Mouse (Mus musculus): ENCODE results near the gene Loxl4. TPM values are rescaled to one million over a fixed set of nuclear protein-coding genes. Genes with fewer than 3 reads are reported as not detected.
A peak's percentile ranks its signal among the peaks of the same experiment; 100 is the strongest.

Loxl4 gene
- polyA plus RNA-seq, 1 experiment from 2014 or later: 0.55 TPM

DNA sequence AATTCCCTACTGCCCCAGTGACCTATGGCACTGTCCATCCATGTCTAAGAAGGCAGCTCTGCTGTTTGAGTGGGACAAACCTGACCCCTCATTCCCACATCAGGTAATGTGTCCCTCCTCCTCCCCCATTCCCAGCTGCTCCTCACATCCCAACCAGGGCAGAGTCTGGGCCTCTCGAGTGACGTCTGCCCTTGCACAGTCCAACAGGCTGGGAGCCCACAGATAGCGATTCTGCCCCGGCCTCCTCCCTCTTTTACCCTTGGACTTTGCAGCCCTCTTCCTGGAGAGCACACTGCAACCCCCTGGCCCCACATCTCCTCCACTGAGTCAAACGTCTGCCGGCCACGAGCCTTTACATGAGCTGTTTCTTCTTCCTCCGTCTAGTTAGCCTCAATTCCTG lies 10.0 kb downstream of the Loxl4 start:
- WGBS: 79% methylated on average over 8 of the region's 8 CpGs
- Histone ChIP-seq H3K9ac (no peak overlapping the region), H3K27me3 (no peaks in the 10 kb centered on the region), H3K36me3 (no peaks in the 10 kb centered on the region), H3K4me2 (replicated peaks) (no peak overlapping the region), H3K4me3 (no peak overlapping the region), H3K9me3 (no peaks in the 10 kb centered on the region), H3K4me1 (no peaks in the 10 kb centered on the region), H3K27ac (no peak overlapping the region)
- no peak for ATAC-seq (ENCODE audit: insufficient number of reproducible peaks, insufficient read depth, low FRiP score, low TSS enrichment)

DNA sequence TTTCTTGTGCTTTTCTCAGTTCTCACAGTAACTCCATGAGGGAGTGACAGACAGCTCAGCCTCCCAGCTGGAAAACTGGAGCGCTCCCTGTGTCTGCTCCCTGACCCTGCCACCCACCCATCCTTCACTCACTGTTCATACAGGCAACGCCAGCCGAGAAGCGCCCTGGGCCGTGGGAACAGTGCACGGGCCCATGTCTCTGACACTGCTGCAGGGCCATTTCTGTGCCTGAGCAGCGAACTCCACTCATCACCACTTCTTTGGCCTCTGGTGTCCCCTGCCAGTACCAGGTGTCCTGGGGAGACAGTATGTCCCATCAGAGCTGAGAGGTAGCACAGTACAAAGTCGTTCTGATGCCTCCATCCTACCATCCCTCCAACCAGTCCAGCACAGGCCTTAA lies 10.6 kb downstream of the Loxl4 start:
- H3K27me3 ChIP-seq: no peaks in the 10 kb centered on the region
- no peak overlapping the region for H3K9ac ChIP-seq
- H3K4me1 ChIP-seq: no peaks in the 10 kb centered on the region
- H3K4me3 ChIP-seq: no peak overlapping the region
- H3K4me2 ChIP-seq (replicated peaks): no peak overlapping the region
- 71% methylated on average over 8 of the region's 8 CpGs for WGBS
- no peaks in the 10 kb centered on the region for H3K36me3 ChIP-seq
- 0 out of 2 replicates have a peak, but pooled peaks have one; percentile 32 for ATAC-seq (ENCODE audit: insufficient number of reproducible peaks, insufficient read depth, low FRiP score, low TSS enrichment)
- H3K27ac ChIP-seq: no peak overlapping the region
- no peaks in the 10 kb centered on the region for H3K9me3 ChIP-seq

DNA sequence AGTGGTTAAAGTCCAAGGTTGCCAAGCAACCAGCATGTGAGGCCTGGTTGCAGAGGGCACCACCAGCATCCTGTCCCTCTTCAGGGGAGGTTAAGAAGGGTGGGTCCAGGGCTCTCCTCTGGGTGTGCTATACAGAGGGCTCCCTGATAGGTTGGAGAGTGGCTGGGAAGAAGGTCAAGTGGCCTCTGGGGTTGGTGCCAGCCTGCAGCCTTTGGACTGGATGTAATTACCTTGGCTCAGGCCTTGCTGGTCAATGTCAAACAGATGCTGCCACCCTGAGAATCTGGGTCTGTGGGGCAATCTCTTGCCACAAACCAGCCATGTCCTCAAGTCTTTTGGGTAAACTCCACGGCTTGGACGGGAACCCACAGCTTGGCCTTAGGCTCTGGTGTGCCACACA lies 11.2 kb downstream of the Loxl4 start:
- no peaks in the 10 kb centered on the region for H3K4me1 ChIP-seq
- no peak for ATAC-seq (ENCODE audit: insufficient number of reproducible peaks, insufficient read depth, low FRiP score, low TSS enrichment)
- H3K4me2 ChIP-seq (replicated peaks): no peak overlapping the region
- 78% methylated on average over 2 of the region's 2 CpGs for WGBS
- H3K27ac ChIP-seq: no peak overlapping the region
- no peak overlapping the region for H3K9ac ChIP-seq
- H3K36me3 ChIP-seq: no peaks in the 10 kb centered on the region
- no peak overlapping the region for H3K4me3 ChIP-seq
- no peaks in the 10 kb centered on the region for H3K9me3 ChIP-seq
- no peaks in the 10 kb centered on the region for H3K27me3 ChIP-seq

DNA sequence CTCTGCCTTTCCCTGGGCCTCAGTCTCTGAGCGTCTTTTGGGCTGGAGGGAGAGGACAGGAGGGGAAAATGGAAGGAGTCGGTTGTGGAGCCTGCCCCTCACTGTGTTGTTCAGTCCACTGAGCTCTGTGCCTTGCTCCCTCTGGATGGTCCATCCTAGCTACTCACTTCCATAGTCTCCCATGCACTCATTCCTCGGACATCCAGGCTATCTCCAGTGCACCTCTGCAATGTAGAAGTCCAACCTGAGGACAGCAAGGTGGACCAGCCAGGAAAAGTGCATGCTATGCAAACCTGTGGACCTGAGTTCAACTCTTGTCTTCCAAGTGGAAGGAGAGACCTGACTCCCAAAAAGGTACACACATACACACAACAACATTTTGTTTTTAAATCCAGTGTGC lies 12.0 kb downstream of the Loxl4 start:
- Histone ChIP-seq H3K27ac (no peak overlapping the region), H3K9ac (no peak overlapping the region), H3K36me3 (0 out of 2 replicates have a peak, but pooled peaks cover 3% of the 10 kb centered on the region), H3K4me3 (no peak overlapping the region), H3K9me3 (no peaks in the 10 kb centered on the region), H3K4me2 (replicated peaks) (no peak overlapping the region), H3K4me1 (no peaks in the 10 kb centered on the region), H3K27me3 (no peaks in the 10 kb centered on the region)
- no peak for ATAC-seq (ENCODE audit: insufficient number of reproducible peaks, insufficient read depth, low FRiP score, low TSS enrichment)
- 66% methylated on average over 3 of the region's 3 CpGs for WGBS

DNA sequence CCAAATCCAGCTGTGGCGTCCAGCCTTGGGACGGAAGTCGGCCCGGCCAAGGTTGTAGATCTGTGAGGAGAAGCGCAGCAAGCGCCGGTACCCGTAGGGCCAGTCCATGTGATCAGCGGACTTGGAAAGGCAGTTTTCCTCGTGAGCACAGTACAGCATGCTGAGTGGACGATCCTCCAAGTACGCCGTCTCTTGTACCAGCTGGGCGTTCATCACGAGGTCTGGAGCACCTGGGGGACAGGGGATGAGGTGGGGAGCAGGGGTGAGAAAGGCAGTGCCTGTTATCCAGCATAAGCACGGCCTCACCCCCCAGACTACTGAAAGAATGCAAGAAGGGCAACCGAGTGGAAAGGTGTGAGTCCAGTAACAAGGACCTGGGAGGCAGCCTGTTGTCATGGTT lies 12.7 kb downstream of the Loxl4 start:
- Histone ChIP-seq H3K27ac (no peak overlapping the region), H3K4me2 (replicated peaks) (no peak overlapping the region), H3K4me1 (no peaks in the 10 kb centered on the region), H3K9ac (no peak overlapping the region), H3K4me3 (no peak overlapping the region), H3K27me3 (no peaks in the 10 kb centered on the region), H3K9me3 (no peaks in the 10 kb centered on the region), H3K36me3 (0 out of 2 replicates have a peak, but pooled peaks cover 3% of the 10 kb centered on the region)
- 83% methylated on average over 17 of the region's 17 CpGs for WGBS
- ATAC-seq (ENCODE audit: insufficient number of reproducible peaks, insufficient read depth, low FRiP score, low TSS enrichment): no peak

DNA sequence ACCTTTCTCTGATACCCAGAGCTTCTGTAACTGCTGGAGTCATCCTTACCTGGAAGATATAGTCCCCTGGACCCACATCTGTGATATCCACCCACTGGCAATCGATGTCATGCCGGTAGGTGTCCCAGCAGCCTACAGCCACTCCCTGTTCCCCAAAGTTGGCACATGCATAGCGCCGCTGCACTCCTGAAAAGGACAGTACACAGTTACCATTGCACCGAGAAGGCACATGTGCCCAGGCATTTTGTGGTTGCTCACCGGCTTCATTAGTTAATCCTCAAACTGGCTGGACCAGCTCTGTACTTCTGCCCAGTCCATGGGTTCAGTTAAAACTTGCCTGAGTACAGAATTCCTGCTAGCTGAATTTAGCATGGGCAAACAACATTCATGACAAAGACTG lies 14.7 kb downstream of the Loxl4 start:
- 92% methylated on average over 6 of the region's 6 CpGs for WGBS
- no peaks in the 10 kb centered on the region for H3K4me1 ChIP-seq
- peaks cover 3% of the 10 kb centered on the region; the same call in 1 of the 2 replicates for H3K36me3 ChIP-seq
- no peak for ATAC-seq (ENCODE audit: insufficient number of reproducible peaks, insufficient read depth, low FRiP score, low TSS enrichment)
- H3K27ac ChIP-seq: no peak overlapping the region
- no peak overlapping the region for H3K4me3 ChIP-seq
- no peaks in the 10 kb centered on the region for H3K9me3 ChIP-seq
- H3K9ac ChIP-seq: no peak overlapping the region
- H3K4me2 ChIP-seq (replicated peaks): no peak overlapping the region
- no peaks in the 10 kb centered on the region for H3K27me3 ChIP-seq

DNA sequence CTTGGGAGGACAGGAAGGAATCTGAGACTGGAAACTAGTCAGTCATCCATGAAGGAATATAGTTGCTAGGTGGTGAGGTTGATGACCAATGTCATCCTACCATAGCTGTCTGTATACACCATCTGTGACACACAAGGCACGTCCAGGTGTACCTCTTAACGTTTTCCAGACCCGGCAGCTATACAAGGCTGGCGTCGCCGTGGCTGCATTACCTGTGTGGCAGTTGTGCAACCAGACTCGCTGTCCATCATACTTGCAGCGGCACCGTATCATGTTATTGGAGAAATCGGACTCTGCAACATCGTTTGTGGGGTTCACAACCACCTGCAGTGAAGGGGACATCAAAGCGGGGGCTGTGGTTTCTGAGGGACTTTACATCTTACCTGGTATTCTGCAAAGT lies 15.3 kb downstream of the Loxl4 start:
- Histone ChIP-seq H3K4me3 (no peak overlapping the region), H3K36me3 (peaks cover 3% of the 10 kb centered on the region; the same call in 1 of the 2 replicates), H3K27ac (no peak overlapping the region), H3K4me2 (replicated peaks) (no peak overlapping the region), H3K27me3 (no peaks in the 10 kb centered on the region), H3K4me1 (no peaks in the 10 kb centered on the region), H3K9ac (no peak overlapping the region), H3K9me3 (no peaks in the 10 kb centered on the region)
- 93% methylated on average over 12 of the region's 12 CpGs for WGBS
- no peak for ATAC-seq (ENCODE audit: insufficient number of reproducible peaks, insufficient read depth, low FRiP score, low TSS enrichment)

DNA sequence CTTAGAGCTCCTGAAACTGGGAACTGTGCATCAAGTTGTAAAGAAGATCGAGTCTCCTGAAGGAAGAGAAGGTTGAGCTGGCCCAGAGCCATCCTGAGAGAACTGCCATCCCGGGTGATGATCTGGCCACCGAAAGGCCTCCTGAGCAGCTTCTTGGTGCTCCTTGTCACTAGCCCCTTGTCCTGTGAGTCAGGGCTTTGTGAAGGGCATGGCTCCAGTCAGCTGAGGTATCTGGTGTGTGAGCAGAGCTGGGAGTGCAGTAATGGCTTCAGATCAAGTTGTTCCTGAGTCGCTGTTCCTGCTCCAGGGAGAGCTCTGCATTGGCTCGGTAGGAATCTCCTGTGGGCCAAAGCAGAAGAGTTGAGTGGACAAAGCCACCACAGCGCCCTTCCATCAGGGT lies 17.5 kb downstream of the Loxl4 start:
- Histone ChIP-seq H3K9me3 (no peaks in the 10 kb centered on the region), H3K36me3 (peaks cover 15% of the 10 kb centered on the region; the same call in 1 of the 2 replicates), H3K27ac (no peak overlapping the region), H3K4me3 (no peak overlapping the region), H3K4me2 (replicated peaks) (no peak overlapping the region), H3K27me3 (no peaks in the 10 kb centered on the region), H3K9ac (no peak overlapping the region), H3K4me1 (no peaks in the 10 kb centered on the region)
- WGBS: 90% methylated on average over 6 of the region's 6 CpGs
- ATAC-seq (ENCODE audit: insufficient number of reproducible peaks, insufficient read depth, low FRiP score, low TSS enrichment): no peak

DNA sequence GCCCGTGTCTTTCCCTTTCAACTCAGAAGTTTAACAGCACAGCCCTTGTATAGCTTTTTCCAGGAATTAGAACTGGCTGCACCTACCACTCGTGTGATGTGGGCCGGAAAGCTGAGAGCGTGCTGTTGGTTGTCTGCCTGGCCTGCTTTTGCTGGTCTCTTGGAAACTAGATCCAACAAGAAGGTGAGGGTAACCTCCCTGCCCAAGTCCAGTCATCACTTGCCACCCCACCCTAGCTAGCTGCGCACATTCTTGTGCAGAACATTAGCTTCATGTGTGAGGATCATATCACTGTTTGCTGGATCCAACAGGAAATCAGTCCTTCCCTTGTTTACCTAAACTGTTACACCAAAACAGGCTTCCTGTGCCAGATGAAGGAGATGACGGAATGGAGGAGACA lies 19.2 kb downstream of the Loxl4 start:
- 85% methylated on average over 6 of the region's 6 CpGs for WGBS
- no peaks in the 10 kb centered on the region for H3K9me3 ChIP-seq
- H3K4me3 ChIP-seq: no peak overlapping the region
- no peaks in the 10 kb centered on the region for H3K27me3 ChIP-seq
- no peak overlapping the region for H3K27ac ChIP-seq
- H3K36me3 ChIP-seq: peaks cover 15% of the 10 kb centered on the region; the same call in 1 of the 2 replicates
- H3K4me1 ChIP-seq: no peaks in the 10 kb centered on the region
- no peak overlapping the region for H3K9ac ChIP-seq
- no peak overlapping the region for H3K4me2 ChIP-seq (replicated peaks)
- no peak for ATAC-seq (ENCODE audit: insufficient number of reproducible peaks, insufficient read depth, low FRiP score, low TSS enrichment)

DNA sequence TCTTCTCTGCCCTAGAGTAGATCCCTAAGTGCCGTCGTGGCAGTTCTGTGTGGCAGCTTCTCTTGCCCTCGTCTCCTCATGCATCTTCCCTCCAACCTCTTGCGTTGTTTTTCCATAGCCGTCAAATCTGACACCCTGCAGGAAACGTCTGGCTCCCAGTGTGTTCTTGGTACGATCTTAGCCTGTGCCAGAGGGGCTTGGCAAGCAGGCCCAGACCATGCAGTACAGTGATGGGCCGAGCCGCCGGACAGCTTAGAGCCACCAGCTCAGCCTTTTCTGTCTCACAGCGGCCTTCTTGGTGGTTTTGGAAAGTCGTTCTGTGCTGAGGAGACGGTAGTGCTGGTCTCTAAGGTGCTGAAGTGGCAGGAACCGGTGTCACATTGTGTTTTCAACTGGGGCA lies 21.1 kb downstream of the Loxl4 start:
- ATAC-seq (ENCODE audit: insufficient number of reproducible peaks, insufficient read depth, low FRiP score, low TSS enrichment): no peak
- Histone ChIP-seq H3K27me3 (no peaks in the 10 kb centered on the region), H3K4me1 (no peaks in the 10 kb centered on the region), H3K27ac (no peak overlapping the region), H3K9ac (no peak overlapping the region), H3K4me3 (no peak overlapping the region), H3K36me3 (peaks cover 15% of the 10 kb centered on the region; the same call in 1 of the 2 replicates), H3K4me2 (replicated peaks) (no peak overlapping the region), H3K9me3 (no peaks in the 10 kb centered on the region)
- WGBS: 83% methylated on average over 14 of the region's 14 CpGs

DNA sequence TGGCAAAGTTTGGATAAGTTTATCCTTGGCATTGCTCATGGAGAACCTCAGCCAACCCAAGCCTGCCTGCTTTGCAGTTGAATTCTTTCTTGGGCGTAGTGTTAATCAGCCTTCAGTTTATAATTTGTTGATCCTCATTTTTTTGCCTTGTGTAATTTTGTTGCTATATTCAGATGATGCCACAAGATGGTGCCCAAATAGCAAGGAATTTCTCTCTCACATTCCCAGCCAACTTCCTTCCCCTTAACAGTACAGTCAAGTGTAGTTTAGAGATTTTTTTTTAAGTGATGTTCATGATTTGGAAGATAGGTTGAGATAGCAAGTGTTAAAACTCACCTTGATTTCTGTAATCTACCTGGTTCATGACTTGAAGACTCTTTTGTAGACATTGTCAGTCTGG lies 23.4 kb downstream of the Loxl4 start:
- Histone ChIP-seq H3K27ac (no peak overlapping the region), H3K36me3 (peaks cover 14% of the 10 kb centered on the region; the same call in 1 of the 2 replicates), H3K9me3 (no peaks in the 10 kb centered on the region), H3K4me2 (replicated peaks) (no peak overlapping the region), H3K27me3 (no peaks in the 10 kb centered on the region), H3K4me1 (no peaks in the 10 kb centered on the region), H3K9ac (no peak overlapping the region), H3K4me3 (no peak overlapping the region)
- WGBS: 64% methylated on average over 1 of the region's 1 CpGs
- ATAC-seq (ENCODE audit: insufficient number of reproducible peaks, insufficient read depth, low FRiP score, low TSS enrichment): no peak

DNA sequence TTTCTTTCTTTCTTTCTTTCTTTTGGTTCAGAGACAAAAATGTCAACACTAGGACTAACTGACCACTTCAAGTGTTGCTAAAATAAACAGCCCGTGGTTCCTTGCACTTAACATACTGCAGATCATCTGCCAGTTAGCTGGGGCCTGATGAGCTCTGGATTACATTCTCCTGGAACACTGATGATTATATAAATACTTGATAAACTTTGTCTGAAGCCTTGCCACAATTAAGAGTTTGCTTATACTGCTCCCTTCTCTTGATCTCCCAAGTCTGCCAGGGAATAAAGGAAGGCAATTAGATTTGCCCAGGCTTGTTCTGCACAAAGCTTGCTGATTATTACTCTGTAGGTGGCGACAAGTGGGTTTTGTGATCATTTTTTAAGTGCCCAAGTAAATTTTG lies 24.9 kb downstream of the Loxl4 start:
- H3K4me1 ChIP-seq: no peaks in the 10 kb centered on the region
- H3K36me3 ChIP-seq: peaks cover 22% of the 10 kb centered on the region; the same call in 1 of the 2 replicates
- no peak overlapping the region for H3K9ac ChIP-seq
- no peak overlapping the region for H3K4me3 ChIP-seq
- H3K4me2 ChIP-seq (replicated peaks): no peak overlapping the region
- ATAC-seq (ENCODE audit: insufficient number of reproducible peaks, insufficient read depth, low FRiP score, low TSS enrichment): no peak
- WGBS: 64% methylated on average over 2 of the region's 2 CpGs
- H3K27me3 ChIP-seq: no peaks in the 10 kb centered on the region
- no peak overlapping the region for H3K27ac ChIP-seq
- no peaks in the 10 kb centered on the region for H3K9me3 ChIP-seq

DNA sequence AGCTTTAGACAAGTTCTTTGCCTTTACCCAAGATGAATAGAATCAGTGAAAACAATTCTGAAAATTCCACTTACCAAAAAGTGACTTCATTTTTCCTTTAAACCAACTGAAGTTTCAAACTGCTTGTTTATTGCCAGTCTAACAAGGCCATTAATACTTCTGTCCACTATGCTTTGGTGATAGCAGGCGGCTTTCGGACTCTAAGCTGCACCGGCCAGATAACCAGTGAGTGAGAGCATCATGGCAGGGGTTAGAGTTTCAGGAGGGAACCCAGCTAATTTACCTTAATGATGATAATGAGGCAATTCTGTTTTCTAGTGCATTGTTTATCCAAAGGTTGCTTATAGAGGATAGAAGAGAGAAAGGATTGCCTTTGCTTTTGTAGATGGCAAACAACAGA lies 28.4 kb downstream of the Loxl4 start:
- Histone ChIP-seq H3K4me1 (no peaks in the 10 kb centered on the region), H3K4me2 (replicated peaks) (no peak overlapping the region), H3K27ac (no peak overlapping the region), H3K9me3 (no peaks in the 10 kb centered on the region), H3K9ac (no peak overlapping the region), H3K27me3 (no peaks in the 10 kb centered on the region), H3K36me3 (peaks cover 10% of the 10 kb centered on the region; the same call in 1 of the 2 replicates), H3K4me3 (no peak overlapping the region)
- ATAC-seq (ENCODE audit: insufficient number of reproducible peaks, insufficient read depth, low FRiP score, low TSS enrichment): no peak
- 75% methylated on average over 3 of the region's 3 CpGs for WGBS
